Mouse (Mus musculus): Measurements from ENCODE around the gene Banp. TPM values are rescaled to one million over a fixed set of nuclear protein-coding genes. Genes with fewer than 3 reads are reported as not detected.

The Banp gene
- total and polyA plus RNA-seq, 2 experiments from 2014 or later: 10.6 to 27.9 TPM

GRCm38 (mm10) chr8:122049266-122049665 is 99.7 kb downstream of the Banp start:
- DNase-seq (ENCODE audit: low spot score): no peak
- no peaks in the 10 kb centered on the region for H3K4me1 ChIP-seq (ENCODE audit: control insufficient read depth, insufficient read depth)
- H3K9ac ChIP-seq (replicated peaks; ENCODE audit: low read depth, low read length): no peak overlapping the region
- no peak overlapping the region for H3K4me3 ChIP-seq (ENCODE audit: low read depth, low read length)
- H3K9me3 ChIP-seq (replicated peaks; ENCODE audit: control insufficient read depth, low read length): no peaks in the 10 kb centered on the region
- H3K36me3 ChIP-seq (replicated peaks; ENCODE audit: control insufficient read depth, insufficient read depth, low read length): no peaks in the 10 kb centered on the region
- no peak overlapping the region for H3K27ac ChIP-seq (ENCODE audit: low read depth)
- no peak for ATAC-seq (ENCODE audit: insufficient read depth, low read depth)
- no peaks in the 10 kb centered on the region for H3K27me3 ChIP-seq (ENCODE audit: control insufficient read depth, insufficient read depth, low read length)
- 90% methylated on average over 4 of the region's 4 CpGs for WGBS
- H3K4me2 ChIP-seq (ENCODE audit: low read depth, low read length): no peak overlapping the region
- TF ChIP-seq CTCF (IDR thresholded peaks at IDR 0.05; ENCODE audit: low read depth): no peak
- TF ChIP-seq EP300 (IDR thresholded peaks at IDR 0.05; ENCODE audit: low read depth): no peak

- no peaks in the 10 kb centered on the region for H3K27me3 ChIP-seq (ENCODE audit: control insufficient read depth, insufficient read depth, low read length)
- H3K4me1 ChIP-seq (ENCODE audit: control insufficient read depth, insufficient read depth): no peaks in the 10 kb centered on the region
- no peak overlapping the region for H3K27ac ChIP-seq (ENCODE audit: low read depth)
- ATAC-seq (ENCODE audit: insufficient read depth, low read depth): no peak
- 79% methylated on average over 2 of the region's 2 CpGs for WGBS
- H3K9me3 ChIP-seq (replicated peaks; ENCODE audit: control insufficient read depth, low read length): no peaks in the 10 kb centered on the region
- TF ChIP-seq EP300 (IDR thresholded peaks at IDR 0.05; ENCODE audit: low read depth): no peak
- TF ChIP-seq CTCF (IDR thresholded peaks at IDR 0.05; ENCODE audit: low read depth): no peak
- no peak for DNase-seq (ENCODE audit: low spot score)
- no peak overlapping the region for H3K4me3 ChIP-seq (ENCODE audit: low read depth, low read length)
- no peak overlapping the region for H3K9ac ChIP-seq (replicated peaks; ENCODE audit: low read depth, low read length)
- no peaks in the 10 kb centered on the region for H3K36me3 ChIP-seq (replicated peaks; ENCODE audit: control insufficient read depth, insufficient read depth, low read length)
- no peak overlapping the region for H3K4me2 ChIP-seq (ENCODE audit: low read depth, low read length)
Observed at GRCm38 (mm10) chr8:122049923-122050322, 100.4 kb downstream of the Banp start.

- no peak overlapping the region for H3K27ac ChIP-seq (ENCODE audit: low read depth)
- DNase-seq (ENCODE audit: low spot score) (no peak), ATAC-seq (ENCODE audit: insufficient read depth, low read depth) (no peak)
- no peaks in the 10 kb centered on the region for H3K27me3 ChIP-seq (ENCODE audit: control insufficient read depth, insufficient read depth, low read length)
- no peak overlapping the region for H3K9ac ChIP-seq (replicated peaks; ENCODE audit: low read depth, low read length)
- H3K9me3 ChIP-seq (replicated peaks; ENCODE audit: control insufficient read depth, low read length): no peaks in the 10 kb centered on the region
- TF ChIP-seq CTCF (IDR thresholded peaks at IDR 0.05; ENCODE audit: low read depth): no peak
- TF ChIP-seq EP300 (IDR thresholded peaks at IDR 0.05; ENCODE audit: low read depth): no peak
- H3K4me3 ChIP-seq (ENCODE audit: low read depth, low read length): no peak overlapping the region
- no peaks in the 10 kb centered on the region for H3K36me3 ChIP-seq (replicated peaks; ENCODE audit: control insufficient read depth, insufficient read depth, low read length)
- WGBS: 80% methylated on average over 9 of the region's 9 CpGs
- H3K4me2 ChIP-seq (ENCODE audit: low read depth, low read length): no peak overlapping the region
- no peaks in the 10 kb centered on the region for H3K4me1 ChIP-seq (ENCODE audit: control insufficient read depth, insufficient read depth)
Observed at GRCm38 (mm10) chr8:122050620-122051019, 101.1 kb downstream of the Banp start.

GRCm38 (mm10) chr8:122055321-122055720 is 105.8 kb downstream of the Banp start:
- H3K4me1 ChIP-seq (ENCODE audit: control insufficient read depth, insufficient read depth): 0 out of 2 replicates have a peak, but pooled peaks cover 9% of the 10 kb centered on the region
- 68% methylated on average over 10 of the region's 10 CpGs for WGBS
- H3K4me3 ChIP-seq (ENCODE audit: low read depth, low read length): no peak overlapping the region
- DNase-seq (ENCODE audit: low spot score): no peak
- no peak overlapping the region for H3K9ac ChIP-seq (replicated peaks; ENCODE audit: low read depth, low read length)
- H3K9me3 ChIP-seq (replicated peaks; ENCODE audit: control insufficient read depth, low read length): no peaks in the 10 kb centered on the region
- TF ChIP-seq EP300 (IDR thresholded peaks at IDR 0.05; ENCODE audit: low read depth) (no peak), CTCF (IDR thresholded peaks at IDR 0.05; ENCODE audit: low read depth) (no peak)
- ATAC-seq (ENCODE audit: insufficient read depth, low read depth): no peak
- no peaks in the 10 kb centered on the region for H3K27me3 ChIP-seq (ENCODE audit: control insufficient read depth, insufficient read depth, low read length)
- H3K4me2 ChIP-seq (ENCODE audit: low read depth, low read length): no peak overlapping the region
- H3K27ac ChIP-seq (ENCODE audit: low read depth): no peak overlapping the region
- no peaks in the 10 kb centered on the region for H3K36me3 ChIP-seq (replicated peaks; ENCODE audit: control insufficient read depth, insufficient read depth, low read length)

- TF ChIP-seq CTCF (IDR thresholded peaks at IDR 0.05; ENCODE audit: low read depth) (no peak), EP300 (IDR thresholded peaks at IDR 0.05; ENCODE audit: low read depth) (no peak)
- H3K4me2 ChIP-seq (ENCODE audit: low read depth, low read length): no peak overlapping the region
- no peaks in the 10 kb centered on the region for H3K27me3 ChIP-seq (ENCODE audit: control insufficient read depth, insufficient read depth, low read length)
- H3K9me3 ChIP-seq (replicated peaks; ENCODE audit: control insufficient read depth, low read length): no peaks in the 10 kb centered on the region
- WGBS: 68% methylated on average over 1 of the region's 1 CpGs
- H3K4me1 ChIP-seq (ENCODE audit: control insufficient read depth, insufficient read depth): 0 out of 2 replicates have a peak, but pooled peaks cover 9% of the 10 kb centered on the region
- no peak overlapping the region for H3K4me3 ChIP-seq (ENCODE audit: low read depth, low read length)
- no peak for DNase-seq (ENCODE audit: low spot score)
- no peak overlapping the region for H3K27ac ChIP-seq (ENCODE audit: low read depth)
- H3K36me3 ChIP-seq (replicated peaks; ENCODE audit: control insufficient read depth, insufficient read depth, low read length): no peaks in the 10 kb centered on the region
- no peak for ATAC-seq (ENCODE audit: insufficient read depth, low read depth)
- no peak overlapping the region for H3K9ac ChIP-seq (replicated peaks; ENCODE audit: low read depth, low read length)
Observed at GRCm38 (mm10) chr8:122056113-122056512, 106.6 kb downstream of the Banp start.

- Histone ChIP-seq H3K9me3 (replicated peaks; ENCODE audit: control insufficient read depth, low read length) (no peaks in the 10 kb centered on the region), H3K36me3 (replicated peaks; ENCODE audit: control insufficient read depth, insufficient read depth, low read length) (no peaks in the 10 kb centered on the region), H3K4me1 (ENCODE audit: control insufficient read depth, insufficient read depth) (0 out of 2 replicates have a peak, but pooled peaks cover 9% of the 10 kb centered on the region), H3K27me3 (ENCODE audit: control insufficient read depth, insufficient read depth, low read length) (no peaks in the 10 kb centered on the region), H3K9ac (replicated peaks; ENCODE audit: low read depth, low read length) (no peak overlapping the region), H3K4me3 (ENCODE audit: low read depth, low read length) (no peak overlapping the region), H3K4me2 (ENCODE audit: low read depth, low read length) (no peak overlapping the region), H3K27ac (ENCODE audit: low read depth) (no peak overlapping the region)
- DNase-seq (ENCODE audit: low spot score) (no peak), ATAC-seq (ENCODE audit: insufficient read depth, low read depth) (no peak)
- WGBS: 28% methylated on average over 7 of the region's 7 CpGs
- no peak for TF ChIP-seq CTCF (IDR thresholded peaks at IDR 0.05; ENCODE audit: low read depth)
- no peak for TF ChIP-seq EP300 (IDR thresholded peaks at IDR 0.05; ENCODE audit: low read depth)
Observed at GRCm38 (mm10) chr8:122056882-122057281, 107.3 kb downstream of the Banp start.

Data from heart, postnatal 0 days (tissue).